Mouse (Mus musculus) left cerebral cortex, adult 9 months (tissue): ENCODE data around the gene Nck2.
"Not testable (repeated sequence)": the region's sequence is repeated elsewhere in the genome, so short reads cannot be mapped to it uniquely, and the experiment has no call there.

Source experiments
- DNase-seq, 2 experiments: peaks; one replicate each; pipeline ENCODE4 v3.0.0; 2022; ENCODE audit warnings: low spot score in 2 of 2

The Nck2 gene

GRCm38 (mm10) chr1:43501920-43502791 lies 57.8 kb downstream of the Nck2 start:
- peak; percentile 26 to 65 for DNase-seq

GRCm38 (mm10) chr1:43502792-43503146 lies 58.4 kb downstream of the Nck2 start:
- DNase-seq, result no peak

- DNase-seq, result no peak
These were observed 58.9 kb downstream of the Nck2 start for GRCm38 (mm10) chr1:43503261-43503660.

GRCm38 (mm10) chr1:43503676-43504075 lies 59.3 kb downstream of the Nck2 start:
- DNase-seq, result no peak

- no peak for DNase-seq
These were observed 59.9 kb downstream of the Nck2 start for GRCm38 (mm10) chr1:43504235-43504634.

- DNase-seq, result no peak
These were observed 62.3 kb downstream of the Nck2 start for GRCm38 (mm10) chr1:43506638-43507037.

GRCm38 (mm10) chr1:43507809-43508208 lies 63.4 kb downstream of the Nck2 start:
- no peak for DNase-seq

- DNase-seq, result no peak
These were observed 66.9 kb downstream of the Nck2 start for GRCm38 (mm10) chr1:43511256-43511655.

GRCm38 (mm10) chr1:43511667-43512066 lies 67.3 kb downstream of the Nck2 start:
- no peak for DNase-seq

GRCm38 (mm10) chr1:43517405-43517804 lies 73.0 kb downstream of the Nck2 start:
- DNase-seq, result no peak

GRCm38 (mm10) chr1:43520216-43520988 lies 76.0 kb downstream of the Nck2 start:
- DNase-seq, result no peak

- DNase-seq, result no peak
These were observed 76.6 kb downstream of the Nck2 start for GRCm38 (mm10) chr1:43520989-43521371.

- no peak for DNase-seq
These were observed 77.1 kb downstream of the Nck2 start for GRCm38 (mm10) chr1:43521512-43521911.

- no peak for DNase-seq
These were observed 77.6 kb downstream of the Nck2 start for GRCm38 (mm10) chr1:43521950-43522349.

- no peak for DNase-seq
These were observed 78.6 kb downstream of the Nck2 start for GRCm38 (mm10) chr1:43522976-43523375.

GRCm38 (mm10) chr1:43524332-43524731 lies 80.0 kb downstream of the Nck2 start:
- DNase-seq, result no peak

- DNase-seq, result no peak
These were observed 83.9 kb downstream of the Nck2 start for GRCm38 (mm10) chr1:43528275-43528674.

- DNase-seq, result no peak
These were observed 84.7 kb downstream of the Nck2 start for GRCm38 (mm10) chr1:43529086-43529485.

- DNase-seq, result no peak
These were observed 86.1 kb downstream of the Nck2 start for GRCm38 (mm10) chr1:43530295-43531020.

- DNase-seq, result peak in 1 of 2 experiments; percentile 26
These were observed 86.9 kb downstream of the Nck2 start for GRCm38 (mm10) chr1:43531307-43531706.

GRCm38 (mm10) chr1:43532279-43532678 lies 87.9 kb downstream of the Nck2 start:
- no peak for DNase-seq

GRCm38 (mm10) chr1:43533497-43533896 lies 89.1 kb downstream of the Nck2 start:
- not testable (repeated sequence) for DNase-seq
